Mouse (Mus musculus) heart, postnatal 14 days (tissue): Measurements from ENCODE around the gene St8sia1. TPM values are rescaled to one million over a fixed set of nuclear protein-coding genes. Genes with fewer than 3 reads are reported as not detected.

ENCODE experiments used
- DNase-seq, 2 experiments: peaks; one replicate each; pipeline ENCODE4 v3.0.0; 2021 to 2022
- intact Hi-C: fragments of 180-260 bp; cut with DNase I; formaldehyde crosslinking; loops from one replicate; pipeline ENCODE4 v1.15.1; 2025
- total RNA-seq, 2 experiments: library from RNA; stranded (reverse); gene quantifications; 2 replicates each; pipeline ENCODE4 v1.2.3; 2021

St8sia1 gene
- total RNA-seq, 2 experiments from 2014 or later: 0.38 to 1.7 TPM

DNA sequence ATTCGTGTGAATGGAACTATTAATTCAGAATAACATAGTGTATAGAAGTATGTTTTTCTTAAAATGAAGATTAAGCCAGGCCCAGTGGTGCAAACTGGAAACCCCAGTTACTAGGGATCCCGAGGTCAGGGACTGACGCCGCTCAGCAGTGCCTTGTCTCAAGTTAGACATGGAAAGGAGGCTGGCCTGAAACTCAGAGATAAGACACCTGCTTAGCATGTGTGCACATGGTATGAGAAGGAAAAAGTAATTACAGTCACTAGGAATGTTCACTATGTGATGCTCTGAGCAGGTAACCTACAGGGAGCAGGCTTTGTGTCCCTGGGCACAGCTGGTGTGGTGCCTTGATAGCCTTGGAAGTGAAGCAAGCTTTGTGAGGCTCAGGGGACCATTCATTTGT, 192.6 kb downstream of the St8sia1 start:
- intact Hi-C loops: loop anchor here (10.0 kb wide), 1 partner anchor 403 kb away; no protein-coding TSS in a partner anchor
- no peak for DNase-seq

Other genes starting within 250 kb of the St8sia1 start
- gene Cmas, start 207.8 kb downstream of the St8sia1 start, total RNA-seq: 10 to 100 TPM; 38.6 to 39.4 TPM
- gene Sult6b2, start 159.9 kb downstream of the St8sia1 start, total RNA-seq: not detected
- 10 to 100 TPM; 19.2 to 20.1 TPM for gene C2cd5, start 135.7 kb upstream of the St8sia1 start, total RNA-seq
- 10 to 100 TPM; 26.9 to 28.9 TPM for gene Etnk1, start 202.8 kb upstream of the St8sia1 start, total RNA-seq